Mouse (Mus musculus): ENCODE results near the gene C2cd4d.

Gene C2cd4d

GRCm38 (mm10) chr3:94413031-94413679 is 50.9 kb downstream of the C2cd4d start, which contains the start of gene Tdrkh:
Gene Tdrkh (plus strand): TSS chr3:94413273.
- peak; percentile 98 to 99 for DNase-seq (ENCODE audit: low spot score in 2 of 2)

All from frontal cortex, postnatal 36 days (tissue).